Mouse (Mus musculus) frontal cortex, postnatal 36 days (tissue): ENCODE measurements around the gene Gpha2.

ENCODE experiments used
- DNase-seq, 2 experiments: peaks; one replicate each; pipeline ENCODE4 v3.0.0; 2022; ENCODE audit warnings: low spot score in 2 of 2

The Gpha2 gene

DNA sequence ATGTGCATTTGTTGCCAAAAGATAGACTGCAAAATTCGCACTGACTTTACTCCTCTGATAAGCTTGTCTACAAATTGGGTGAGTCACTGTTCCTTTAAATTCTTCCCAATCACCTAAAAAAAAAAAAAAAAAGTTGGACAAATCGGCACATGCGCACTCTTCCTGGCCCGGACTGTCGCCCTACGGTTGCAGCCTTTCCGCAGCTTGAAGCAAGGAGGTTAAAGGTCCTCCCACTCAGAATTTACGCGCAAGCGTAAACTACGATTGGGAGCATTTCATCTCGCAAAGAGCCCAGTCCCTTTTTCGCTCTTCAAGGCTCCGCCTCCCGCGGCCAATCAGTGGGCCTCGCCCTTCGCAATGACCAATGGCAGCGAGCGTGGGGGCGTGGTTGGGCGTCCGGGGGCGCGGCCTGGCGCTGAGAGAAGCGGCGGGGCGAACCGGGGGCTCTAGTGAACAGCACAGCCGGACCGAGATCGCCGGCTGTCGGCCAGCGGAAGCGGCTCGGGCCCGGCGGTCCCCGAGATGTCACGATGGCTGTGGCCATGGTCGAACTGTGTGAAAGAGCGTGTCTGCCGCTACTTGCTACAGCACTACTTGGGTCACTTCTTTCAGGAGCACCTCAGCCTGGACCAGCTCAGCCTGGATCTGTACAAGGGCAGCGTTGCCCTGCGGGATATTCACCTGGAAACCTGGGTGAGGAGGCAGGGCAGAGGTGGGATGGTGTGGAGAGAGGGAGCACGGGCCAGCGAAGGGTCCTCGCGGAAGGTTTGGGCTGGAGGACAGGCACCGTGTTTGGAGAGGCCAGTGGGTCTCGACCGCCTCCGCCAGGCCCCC lies 15.3 kb downstream of the Gpha2 start, which contains the start of gene Atg2a:
Gene Atg2a (plus strand): TSS at position 395 of the 834 bp plus-strand sequence.
- DNase-seq: peak; percentile 97 to 98

DNA sequence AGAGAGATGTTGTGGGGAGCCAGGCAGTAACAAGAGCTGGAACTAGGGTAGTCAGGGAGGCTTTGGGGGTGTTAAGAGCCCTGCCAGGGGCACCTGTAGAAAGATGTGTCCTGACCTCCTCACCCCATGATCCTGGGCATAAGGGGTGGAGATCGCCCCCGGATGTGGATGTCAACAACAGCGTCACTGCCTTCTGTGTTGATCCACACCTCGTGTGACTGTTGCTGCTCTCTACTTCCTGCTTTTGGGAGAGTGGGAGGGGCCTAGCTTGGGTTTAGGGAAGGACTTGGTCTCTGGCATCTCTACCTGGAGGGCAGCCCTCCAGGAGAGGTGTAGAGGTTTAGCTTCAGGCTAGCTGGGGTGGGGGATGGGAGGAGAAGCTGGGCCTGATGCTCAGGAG lies 16.1 kb downstream of the Gpha2 start:
- DNase-seq: peak in 1 of 2 experiments; percentile 19

DNA sequence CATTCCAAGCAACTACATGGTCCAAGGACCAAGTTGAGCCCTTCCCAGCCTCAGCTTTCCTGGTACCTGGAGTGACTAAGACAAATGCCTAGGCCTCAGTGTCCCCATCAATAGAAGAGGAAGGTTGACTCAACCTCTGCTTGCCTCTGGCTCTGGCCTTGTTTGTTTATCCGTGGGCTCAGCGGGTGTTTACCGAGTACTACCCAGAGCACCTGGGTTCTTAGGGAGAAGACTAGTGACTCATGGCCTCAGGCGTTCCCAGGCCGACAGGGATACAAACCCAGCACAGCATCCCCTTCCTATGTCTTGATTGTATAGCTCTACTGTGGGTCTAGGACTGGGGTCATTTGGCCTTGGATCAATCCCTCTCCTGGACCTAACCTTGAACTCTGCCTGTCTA lies 17.0 kb downstream of the Gpha2 start:
- no peak for DNase-seq

DNA sequence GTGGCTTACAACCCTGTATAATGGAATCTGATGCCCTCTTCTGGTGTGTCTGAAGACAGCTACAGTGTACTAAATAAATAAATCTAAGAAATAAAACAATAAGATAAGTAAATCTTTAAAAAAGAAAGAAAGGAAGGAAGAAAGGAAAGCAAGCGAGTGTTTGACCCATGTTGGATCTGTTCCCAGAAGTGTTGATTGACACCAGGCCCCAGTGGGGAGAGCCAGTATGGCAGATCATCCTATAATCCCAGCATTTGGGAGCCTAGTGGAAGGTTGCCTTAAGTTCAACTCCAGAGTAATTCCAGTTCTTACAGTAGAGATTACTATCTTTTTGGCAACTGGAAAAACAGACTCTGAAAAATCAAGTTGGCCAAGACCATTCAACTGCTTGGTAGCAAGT lies 19.6 kb downstream of the Gpha2 start:
- no peak for DNase-seq

DNA sequence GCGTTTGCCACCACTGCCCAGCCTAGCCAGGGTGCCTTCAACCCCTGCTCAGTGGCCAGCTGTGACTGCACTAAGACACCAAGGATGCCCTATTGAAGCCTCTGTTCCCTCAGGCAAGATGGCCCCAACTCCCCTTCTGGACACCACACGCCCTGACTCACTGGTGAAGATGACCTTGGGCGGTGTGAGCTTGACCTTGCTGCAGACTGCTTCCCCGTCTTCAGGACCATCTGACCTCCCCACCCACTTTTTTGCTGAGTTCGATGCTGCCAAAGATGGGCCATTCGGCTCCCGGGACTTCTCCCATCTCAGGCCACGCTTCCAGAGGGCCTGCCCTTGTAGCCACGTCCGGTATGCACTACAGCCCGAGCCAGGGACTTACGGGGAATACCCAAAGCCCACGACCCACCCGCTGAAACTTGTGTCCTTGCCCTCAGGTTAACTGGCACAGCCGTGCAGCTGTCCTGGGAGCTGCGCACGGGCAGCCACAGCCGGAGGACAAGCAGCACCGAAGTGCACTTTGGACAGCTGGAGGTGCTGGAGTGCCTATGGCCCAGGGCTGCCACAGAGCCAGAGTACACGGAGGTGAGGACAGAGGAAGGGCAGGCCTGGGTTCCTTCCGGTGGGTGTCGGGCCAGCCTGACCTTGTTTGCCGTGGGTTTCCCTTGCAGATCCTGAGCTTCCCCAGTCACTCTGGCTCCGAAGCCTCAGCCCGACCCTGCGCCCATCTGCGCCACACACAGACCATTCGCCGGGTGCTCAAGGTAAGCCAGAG lies 21.5 kb downstream of the Gpha2 start:
- DNase-seq: no peak

DNA sequence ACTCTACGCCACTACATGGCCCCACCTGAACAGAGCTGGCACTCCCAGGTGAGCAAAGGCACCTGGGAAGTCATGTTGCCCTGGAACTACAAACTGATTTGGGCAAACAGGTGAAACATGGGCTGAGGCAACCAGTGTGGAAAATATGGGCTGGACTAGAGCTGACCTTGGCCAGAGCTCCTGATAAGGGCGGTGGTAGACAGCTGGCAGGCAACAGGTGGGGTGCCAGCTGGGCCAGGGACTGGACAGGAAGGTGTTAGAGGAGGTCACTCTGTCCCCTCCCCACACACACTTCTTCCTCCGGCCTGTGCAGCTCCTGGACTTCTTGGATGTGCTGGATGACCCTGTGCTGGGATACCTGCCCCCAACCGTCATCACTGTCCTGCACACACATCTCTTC lies 26.8 kb downstream of the Gpha2 start:
- DNase-seq: no peak

DNA sequence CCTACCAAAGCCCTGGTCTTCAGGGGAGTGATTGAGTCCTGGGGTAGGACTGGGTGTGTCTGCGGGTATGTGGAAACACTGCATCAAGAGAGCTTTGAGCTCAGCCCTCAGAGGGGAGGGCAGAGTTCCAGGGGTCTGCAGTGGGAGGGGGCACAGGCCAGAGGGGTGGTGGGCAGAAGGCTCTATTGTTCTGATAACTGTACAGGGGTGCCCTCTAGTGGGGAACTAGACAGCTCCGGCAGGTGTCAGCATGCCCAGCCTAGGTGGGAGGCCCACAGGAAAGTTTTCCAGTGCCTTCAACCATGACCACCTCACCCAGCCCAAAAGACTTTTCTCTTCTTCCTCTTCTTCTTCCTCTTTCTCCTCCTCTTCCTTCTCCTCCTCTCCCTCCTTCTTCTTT lies 34.2 kb downstream of the Gpha2 start:
- DNase-seq: no peak

DNA sequence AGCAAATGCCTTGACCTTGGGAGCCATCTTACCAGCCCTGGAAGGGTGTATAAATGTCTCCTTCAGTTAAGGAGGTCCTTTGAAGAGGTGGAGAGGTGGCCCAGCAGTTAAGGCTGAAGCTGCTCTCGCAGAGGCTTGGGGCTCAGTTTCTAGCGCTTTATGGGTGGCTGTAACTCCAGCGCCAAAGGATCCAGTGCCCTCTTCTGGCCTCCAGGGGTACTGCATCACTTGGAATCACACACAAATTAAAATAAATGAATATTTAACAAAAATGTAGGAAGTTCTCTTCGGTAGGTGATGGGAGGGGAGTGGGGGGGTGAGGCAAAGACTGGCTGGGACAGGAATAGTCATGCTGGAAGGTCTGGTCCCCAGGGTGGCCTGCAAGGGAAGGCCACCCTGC lies 34.8 kb downstream of the Gpha2 start:
- DNase-seq: no peak

DNA sequence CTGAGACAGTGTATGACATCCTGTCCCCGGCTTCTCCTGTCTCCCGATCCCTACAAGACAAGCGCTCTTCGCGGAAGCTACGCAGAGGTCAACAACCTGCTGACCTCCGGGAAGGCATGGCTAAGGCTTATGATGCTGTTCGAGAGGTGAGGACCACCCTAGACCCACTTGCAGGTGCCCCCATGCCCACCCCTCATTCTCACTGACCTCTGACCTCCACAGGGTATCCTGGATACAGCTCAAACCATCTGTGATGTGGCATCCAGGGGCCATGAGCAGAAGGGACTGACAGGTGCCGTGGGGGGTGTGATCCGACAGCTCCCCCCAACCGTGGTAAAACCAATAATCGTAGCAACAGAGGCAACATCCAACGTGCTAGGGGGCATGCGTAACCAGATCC lies 35.2 kb downstream of the Gpha2 start:
- no peak for DNase-seq

DNA sequence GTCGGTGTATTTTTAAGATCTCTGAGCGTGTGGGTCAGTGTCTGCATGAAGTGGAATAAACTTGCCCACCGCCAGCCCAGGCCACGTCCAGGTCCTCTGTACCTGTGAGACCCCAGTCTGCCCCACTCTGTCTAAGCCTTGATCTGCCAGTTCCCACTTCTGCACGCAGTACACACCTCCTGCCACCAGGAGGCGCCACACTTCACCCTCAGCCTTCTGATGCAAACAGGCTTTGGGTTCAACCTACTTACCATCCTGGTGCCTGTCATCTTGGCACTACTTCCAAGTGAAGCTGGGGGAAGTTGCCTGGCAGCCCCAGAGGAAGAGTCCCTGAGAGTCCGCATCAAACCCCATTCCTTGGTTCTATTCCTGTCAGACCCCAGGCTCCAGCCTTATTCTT lies 36.0 kb downstream of the Gpha2 start:
- peak; percentile 55 to 74 for DNase-seq

DNA sequence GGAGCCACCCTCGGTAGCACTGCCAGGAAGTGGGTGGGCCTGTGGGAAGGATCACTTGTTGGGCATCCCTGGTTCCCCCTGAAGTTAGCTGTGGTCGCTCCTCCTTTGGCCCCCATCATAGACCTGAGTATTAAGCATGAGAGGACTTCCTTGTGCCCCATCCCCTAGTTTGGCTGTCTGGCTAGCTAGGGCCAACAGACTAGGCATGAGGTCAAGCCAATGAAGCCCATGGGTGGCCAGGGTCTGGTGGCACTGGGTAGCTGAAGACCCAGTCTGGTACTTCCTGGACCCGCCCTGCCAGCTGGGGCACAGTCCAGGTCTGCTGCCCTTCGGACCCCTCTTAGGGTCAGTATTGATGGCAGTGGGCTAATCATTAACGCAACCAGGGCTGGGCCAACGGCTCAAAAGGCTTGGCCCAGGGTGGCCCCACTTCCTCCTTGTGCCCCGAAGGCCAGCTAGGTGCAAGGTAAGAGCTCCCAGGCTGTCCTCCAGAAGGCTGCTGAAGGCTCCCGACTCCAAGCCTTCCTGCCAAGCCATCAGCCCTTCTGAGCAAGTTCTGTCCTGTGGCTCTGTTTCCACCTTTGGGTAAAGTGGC lies 36.8 kb downstream of the Gpha2 start:
- no peak for DNase-seq

DNA sequence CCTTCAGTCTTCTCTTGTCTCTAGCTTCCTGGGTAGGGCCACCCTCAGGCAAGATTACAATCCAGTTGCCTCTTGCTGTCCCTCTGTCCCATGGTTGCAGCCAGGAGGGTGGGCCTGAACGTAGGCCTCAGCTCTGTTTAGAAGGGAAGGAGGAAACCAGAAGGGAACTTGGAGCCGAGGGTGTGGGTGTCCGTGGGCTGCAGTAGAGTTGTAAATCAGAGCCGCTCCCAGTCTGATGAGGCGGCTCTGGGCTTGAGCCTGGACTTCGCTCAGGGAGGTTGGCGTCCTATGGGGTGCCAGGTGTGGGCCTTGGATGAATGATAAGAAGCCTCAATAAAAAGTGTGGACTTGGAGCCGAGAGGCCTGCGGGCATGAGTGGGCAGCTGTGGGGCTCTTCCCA lies 38.0 kb downstream of the Gpha2 start:
- DNase-seq: peak in 1 of 2 experiments; percentile 33

DNA sequence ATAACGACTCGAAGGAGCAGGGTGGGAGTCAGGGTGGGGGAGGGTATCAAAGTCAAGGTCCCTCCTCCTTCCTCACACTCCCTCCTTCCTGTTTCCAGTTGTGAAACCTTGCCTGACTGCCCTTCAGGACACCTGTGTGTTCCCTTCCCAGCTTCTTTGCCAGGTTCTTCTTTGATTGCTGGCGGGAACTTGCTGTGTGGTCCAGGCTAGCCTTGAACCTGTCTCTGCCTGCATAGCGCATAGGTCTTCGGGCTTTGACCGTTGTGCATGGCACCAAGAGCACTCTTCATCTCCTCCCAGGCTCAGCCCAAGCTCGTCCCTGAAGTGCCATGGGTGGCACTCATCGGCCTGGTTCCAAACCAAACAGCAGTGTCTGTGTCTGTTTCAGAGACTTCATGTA lies 38.8 kb downstream of the Gpha2 start:
- no peak for DNase-seq

DNA sequence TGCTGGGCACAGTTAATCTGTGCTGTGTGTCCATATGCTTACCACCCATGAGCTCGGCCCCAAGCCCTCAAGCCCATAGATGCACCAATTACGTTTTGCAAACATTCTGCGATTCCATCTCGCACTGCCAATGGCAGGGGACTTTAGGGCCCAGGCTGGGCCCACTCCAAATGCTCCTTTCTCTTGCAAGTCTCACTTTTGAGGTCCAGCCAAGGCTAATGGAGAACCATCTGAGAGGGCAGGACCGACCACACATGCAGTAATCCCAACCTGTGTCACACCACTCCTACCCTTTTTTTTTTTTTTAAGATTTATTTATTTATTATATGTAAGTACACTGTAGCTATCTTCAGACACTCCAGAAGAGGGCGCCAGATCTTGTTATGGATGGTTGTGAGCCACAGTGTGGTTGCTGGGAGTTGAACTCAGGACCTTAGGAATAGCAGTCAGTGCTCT lies 39.6 kb downstream of the Gpha2 start:
- DNase-seq: no peak

DNA sequence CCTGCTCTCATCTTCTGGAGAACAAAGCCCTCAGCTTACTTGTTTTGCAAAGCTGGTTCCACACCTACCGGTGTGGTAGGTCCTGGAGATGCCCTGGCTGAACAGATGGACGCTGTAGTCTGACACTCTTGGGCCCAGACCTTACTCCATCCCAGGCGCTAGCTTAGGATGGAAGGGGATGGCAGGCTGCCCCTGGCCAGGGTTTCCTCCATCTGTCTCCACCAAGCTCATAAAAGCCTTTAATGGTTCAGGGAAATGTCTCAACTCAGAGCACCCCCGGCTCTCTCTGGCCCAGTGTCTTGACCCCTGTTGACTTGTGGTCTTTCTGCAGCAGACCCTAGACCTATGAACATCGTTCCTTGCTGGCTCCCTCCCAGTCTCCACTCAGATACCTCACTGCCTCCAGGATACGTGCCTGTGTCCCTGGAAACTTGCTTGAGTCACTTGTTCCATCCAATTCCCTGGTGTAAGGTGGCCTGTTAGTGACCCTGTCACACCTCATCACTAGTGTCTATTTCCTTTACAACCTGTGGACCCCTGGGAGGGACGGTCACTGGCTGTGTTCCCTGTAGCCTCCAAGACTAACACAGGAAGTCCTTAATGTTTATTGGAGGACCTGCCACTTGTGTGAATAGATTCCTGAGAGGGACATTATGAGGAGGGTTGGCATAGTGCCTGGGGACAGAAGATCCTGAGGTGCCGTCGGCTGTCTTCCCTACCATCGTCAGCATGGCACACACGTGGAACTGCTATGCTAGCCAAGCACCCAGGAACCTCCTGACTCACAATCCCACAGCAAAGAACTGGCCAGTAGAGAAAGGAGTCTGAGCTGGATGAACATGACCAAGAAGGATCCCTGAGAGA lies 41.4 kb downstream of the Gpha2 start:
- no peak for DNase-seq

DNA sequence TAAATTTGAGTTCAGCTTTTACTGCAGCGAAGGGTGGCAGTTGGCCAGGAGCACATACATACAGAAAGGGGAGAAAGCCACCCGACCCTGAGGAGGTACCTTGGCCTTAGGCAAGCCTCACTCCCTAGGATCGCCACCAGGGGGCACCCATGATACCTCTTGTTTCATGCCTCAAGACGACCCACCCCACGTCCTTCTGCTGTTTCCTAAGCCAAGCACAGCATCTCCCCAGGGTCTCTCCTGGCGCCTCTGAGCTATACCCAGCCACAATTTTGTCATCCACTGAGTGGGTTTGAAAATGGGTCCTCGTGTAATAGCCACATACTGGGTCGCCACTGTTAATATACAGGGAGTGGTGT lies 42.0 kb downstream of the Gpha2 start:
- DNase-seq: peak; percentile 86 to 90

DNA sequence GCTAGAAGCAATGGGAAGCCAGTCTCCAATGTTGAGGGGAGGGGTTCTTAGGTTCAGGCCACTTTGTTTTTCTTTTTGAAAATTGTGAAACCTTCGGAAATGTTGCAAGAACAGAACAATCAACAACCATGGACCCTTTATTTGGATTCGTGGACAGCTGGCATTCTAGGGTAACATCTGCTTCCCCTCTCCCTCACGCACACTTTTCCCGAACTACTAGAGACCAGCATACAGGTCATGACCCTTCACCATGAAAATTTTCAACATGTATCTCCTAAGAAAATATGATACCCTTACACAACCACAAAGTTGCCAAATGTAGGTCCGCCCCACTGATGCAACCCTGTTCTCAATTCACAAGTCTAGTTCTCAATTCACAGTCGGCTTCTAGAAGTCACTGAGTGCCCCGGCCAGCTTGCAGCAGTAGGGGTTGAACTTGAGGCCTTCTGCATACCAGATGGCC lies 42.5 kb downstream of the Gpha2 start:
- no peak for DNase-seq

DNA sequence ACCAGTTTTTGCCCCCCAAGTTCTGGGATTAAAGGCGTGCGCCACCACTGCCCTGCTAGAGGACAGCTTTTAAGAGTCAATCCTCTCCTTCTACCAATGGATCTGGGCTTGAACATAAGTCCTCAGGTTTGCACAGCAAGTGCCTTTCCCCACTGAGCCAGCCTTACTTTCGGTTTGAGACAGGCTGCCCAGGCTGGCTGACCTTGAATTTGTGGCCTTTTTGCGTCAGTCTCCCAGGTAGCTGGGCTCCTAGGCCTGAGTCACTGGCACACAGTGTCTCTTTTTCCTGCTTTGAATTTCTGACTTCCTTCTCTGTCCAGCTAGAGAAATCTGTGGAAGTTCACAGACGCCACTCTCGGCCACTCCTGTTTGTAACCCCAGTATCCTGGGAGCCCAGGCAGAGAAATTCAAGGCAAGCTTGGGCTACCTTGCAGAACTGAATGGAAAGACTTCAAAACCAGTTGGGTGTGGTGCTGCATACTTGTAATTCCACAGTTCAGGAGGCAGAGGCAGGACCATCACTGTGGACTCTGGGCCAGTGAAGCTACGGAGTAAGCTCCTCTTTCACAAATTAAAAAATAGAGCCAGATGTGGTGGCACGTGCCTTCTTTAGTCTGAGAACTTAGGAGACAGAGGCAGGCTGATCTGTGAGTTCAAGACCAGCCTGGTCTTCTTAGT lies 43.8 kb downstream of the Gpha2 start:
- DNase-seq: no peak

DNA sequence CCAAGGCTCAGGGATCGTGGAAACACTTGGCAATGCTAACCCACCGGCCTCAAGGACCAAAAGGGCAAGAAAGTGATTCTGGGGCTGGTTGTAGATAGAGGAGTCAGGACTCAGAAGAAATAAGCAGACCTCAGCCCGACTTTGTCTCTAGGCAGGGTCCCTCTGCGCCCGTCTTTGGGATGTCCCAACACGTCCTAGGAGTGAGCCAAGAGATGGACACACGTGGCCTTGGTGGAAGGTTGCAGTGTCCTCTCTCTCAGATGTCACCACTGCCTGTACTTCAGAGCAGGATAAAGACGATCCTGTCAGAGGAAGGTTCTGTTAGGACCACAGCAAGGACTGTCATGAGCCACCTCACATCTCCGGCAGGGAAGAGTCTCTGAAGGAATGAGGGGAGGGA lies 44.5 kb downstream of the Gpha2 start:
- no peak for DNase-seq

DNA sequence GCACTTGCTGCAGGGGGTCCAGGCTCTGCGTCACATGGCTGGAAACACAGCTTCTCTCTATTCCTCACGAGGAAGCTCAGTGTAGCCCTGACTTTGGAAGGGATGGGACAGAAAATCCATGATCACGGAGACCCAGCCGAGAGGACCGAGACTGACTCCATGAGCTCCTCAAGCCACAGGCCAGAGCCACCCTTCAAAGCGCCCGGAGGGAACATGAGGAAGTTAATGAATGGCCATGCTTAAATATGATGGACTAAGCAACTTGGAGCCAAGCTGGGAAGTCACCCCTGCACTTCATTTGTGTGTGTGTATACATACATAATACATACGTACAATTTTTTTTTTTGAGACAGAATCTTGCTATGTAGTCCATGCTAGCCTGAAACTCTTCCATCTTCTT lies 45.0 kb downstream of the Gpha2 start:
- DNase-seq: no peak

DNA sequence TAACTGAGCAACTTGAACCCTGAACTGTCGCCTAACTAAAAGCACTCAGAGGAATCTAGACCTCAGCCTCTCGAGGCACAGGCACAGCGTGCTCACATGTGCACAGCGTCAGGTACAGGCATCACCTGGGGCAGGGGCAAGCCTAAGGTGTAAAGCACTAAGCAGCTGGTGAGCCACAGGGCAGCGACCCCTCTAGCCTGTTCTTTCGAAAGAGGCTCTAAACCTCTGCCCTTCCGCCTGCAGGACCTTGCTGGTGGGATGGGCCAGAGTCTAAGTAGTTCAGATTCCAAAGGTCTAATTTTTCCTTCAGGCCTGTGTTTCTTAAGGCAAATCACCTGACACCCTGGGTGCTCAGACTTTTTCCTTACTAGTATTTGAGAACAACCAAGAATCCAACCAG lies 45.9 kb downstream of the Gpha2 start:
- DNase-seq: no peak
